Mouse (Mus musculus) cerebellum, adult 2 months (tissue): ENCODE results near the gene B4galt3. TPM values are rescaled to one million over a fixed set of nuclear protein-coding genes. Genes with fewer than 3 reads are reported as not detected.
"Not testable (repeated sequence)": the region's sequence is repeated elsewhere in the genome, so short reads cannot be mapped to it uniquely, and the experiment has no call there.

Experiments used
- DNase-seq, 2 experiments: peaks; one replicate each; pipeline ENCODE4 v3.0.0; 2021
- H3K27ac ChIP-seq: fragments of 200-500 bp; 2 replicates; pipeline ENCODE4 v1.5.1; 2012; ENCODE audit warnings: low read length, control low read depth, inconsistent platforms; ENCODE audit not compliant: insufficient read depth
- H3K27me3 ChIP-seq: fragments of 200-500 bp; 2 replicates; pipeline ENCODE4 v1.6.1; 2012; ENCODE audit warnings: inconsistent platforms, mild to moderate bottlenecking, low read length, moderate library complexity; ENCODE audit not compliant: control insufficient read depth, insufficient read depth
- H3K4me1 ChIP-seq: fragments of 200-500 bp; 2 replicates; pipeline ENCODE4 v1.6.1; 2011; ENCODE audit warnings: low read length; ENCODE audit not compliant: control insufficient read depth, insufficient read depth
- H3K4me3 ChIP-seq: fragments of 200-500 bp; replicated peaks from 2 replicates; pipeline ENCODE3; 2011; ENCODE audit warnings: mild to moderate bottlenecking, low read depth, low read length, control low read depth; ENCODE audit not compliant: insufficient read depth
- CTCF ChIP-seq: fragments of 200-500 bp; IDR thresholded peaks from 2 replicates; pipeline ENCODE4 v1.5.1; 2011; ENCODE audit warnings: low read depth, mild to moderate bottlenecking, control low read depth, low read length, moderate library complexity, borderline replicate concordance; ENCODE audit not compliant: insufficient read depth
- POLR2A ChIP-seq: fragments of 200-500 bp; IDR thresholded peaks from 2 replicates; pipeline ENCODE4 v1.6.1; 2011; ENCODE audit warnings: low read length, control low read depth, borderline replicate concordance; ENCODE audit not compliant: insufficient read depth
- WGBS: fragments of 180-500 bp; shearing (Covaris S2); methylation state at CpG from one replicate; pipeline ENCODE4 v1.1.7; 2018; 5-methylcytosine and 5-hydroxymethylcytosine counted together
- polyA plus RNA-seq: library from polyadenylated mRNA; depleted of rRNA; stranded (reverse); fragments of >200 nt; gene quantifications from 2 replicates; pipeline ENCODE4 v1.2.3, GENCODE M21; 2012

Gene B4galt3
- polyA plus RNA-seq, 1 experiment, result 69.6 TPM

GRCm38 (mm10) chr1:171287136-171288081, 17.3 kb downstream of the B4galt3 start, which contains the start of gene Usp21:
Usp21 (minus strand) TSS chr1:171287991.
- Histone ChIP-seq H3K27me3 (no peaks in the 10 kb centered on the region), H3K27ac (peak within 1 kb of the TSS; percentile 77), H3K4me3 (peak within 1 kb of the TSS; percentile 73), H3K4me1 (peaks cover 4% of the 10 kb centered on the region; the same call in 1 of the 2 replicates)
- TF ChIP-seq CTCF, result no peak
- TF ChIP-seq POLR2A, result peak; percentile 71; the same call in 1 of the 2 replicates
- WGBS, result under 1% methylated on average over 49 of the region's 49 CpGs
- DNase-seq, result peak; percentile 95

GRCm38 (mm10) chr1:171288328-171288727, 18.2 kb downstream of the B4galt3 start:
- no peak for TF ChIP-seq CTCF
- Histone ChIP-seq H3K27ac (peak overlapping the region; percentile 42; the same call in 1 of the 2 replicates), H3K4me1 (peaks cover 4% of the 10 kb centered on the region; the same call in 1 of the 2 replicates), H3K4me3 (peak overlapping the region; percentile 73), H3K27me3 (no peaks in the 10 kb centered on the region)
- WGBS, result 62% methylated on average over 4 of the region's 4 CpGs
- DNase-seq, result no peak

DNA sequence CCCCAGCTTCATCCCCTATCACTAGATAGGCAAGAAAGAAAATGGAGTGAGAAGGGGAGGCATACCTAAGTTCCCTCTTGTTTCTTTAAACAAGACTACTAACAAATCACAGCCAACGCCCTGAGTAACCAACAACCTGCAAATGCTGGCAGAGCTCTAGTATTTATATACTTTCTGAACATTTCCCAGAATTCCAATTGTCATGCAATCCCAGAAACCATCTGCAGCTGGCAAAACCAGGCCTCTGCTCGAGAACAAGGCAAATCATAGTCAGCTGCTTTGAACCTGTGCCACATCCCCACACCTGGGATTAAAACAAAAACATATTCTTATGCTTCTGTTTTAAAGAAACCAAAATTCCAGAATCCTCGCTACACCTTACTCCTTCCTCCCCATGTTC, 23.2 kb downstream of the B4galt3 start:
- Histone ChIP-seq H3K27ac (no peak overlapping the region), H3K4me1 (no peaks in the 10 kb centered on the region), H3K27me3 (no peaks in the 10 kb centered on the region), H3K4me3 (no peak overlapping the region)
- TF ChIP-seq POLR2A, result no peak
- TF ChIP-seq CTCF, result no peak
- 58% methylated on average over 3 of the region's 3 CpGs for WGBS
- no peak for DNase-seq

GRCm38 (mm10) chr1:171293906-171294297, 23.8 kb downstream of the B4galt3 start:
- TF ChIP-seq POLR2A (no peak), CTCF (no peak)
- 18% methylated on average over 5 of the region's 5 CpGs for WGBS

DNA sequence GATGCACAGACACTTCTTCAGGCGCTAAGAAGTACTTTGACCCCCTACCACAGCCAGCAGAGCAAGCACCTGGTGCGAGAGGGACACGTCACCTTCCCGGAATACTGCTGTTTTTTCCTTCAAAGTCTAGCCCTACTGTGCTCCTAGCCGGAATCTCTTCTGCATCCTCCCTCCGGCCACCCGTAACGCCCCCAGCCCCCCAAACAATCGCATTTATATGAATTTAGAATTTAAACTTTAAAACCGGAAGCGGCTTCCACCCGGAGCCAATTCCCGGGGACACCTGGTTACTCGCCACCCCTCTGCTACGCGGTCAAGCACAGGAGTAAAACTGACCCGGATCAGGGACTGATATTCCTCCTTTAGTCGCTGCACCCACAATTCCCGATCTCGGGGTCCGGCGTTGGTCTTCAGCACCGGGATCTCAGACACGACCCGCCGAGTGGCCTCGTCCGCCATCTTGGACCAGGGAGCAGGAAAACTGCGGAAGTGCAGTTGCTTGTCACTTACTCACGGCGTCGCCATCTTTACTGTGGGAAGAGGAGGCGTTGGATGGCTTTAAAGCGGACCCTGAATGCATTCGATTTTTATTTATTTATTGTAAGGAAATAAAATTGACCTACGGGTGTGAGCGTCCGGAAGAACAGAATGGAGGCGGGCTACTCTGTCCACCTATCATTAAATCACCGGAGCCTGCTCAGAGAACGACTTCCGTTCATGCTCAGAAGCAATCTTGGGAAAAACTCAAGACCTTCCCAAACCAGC, 24.4 kb downstream of the B4galt3 start, which contains the start of gene Ufc1:
Ufc1 (minus strand) TSS at position 727 of the 765 bp plus-strand sequence.
- Histone ChIP-seq H3K27me3 (no peaks in the 10 kb centered on the region), H3K4me3 (peak within 1 kb of the TSS; percentile 94), H3K4me1 (no peaks in the 10 kb centered on the region), H3K27ac (peak within 1 kb of the TSS; percentile 97)
- peak; percentile 91 to 92 for DNase-seq
- TF ChIP-seq CTCF (no peak; the same call in 1 of the 2 replicates), POLR2A (peak; percentile 33; the same call in 1 of the 2 replicates)
- WGBS, result under 1% methylated on average over 42 of the region's 42 CpGs

More at GRCm38 (mm10) chr1:171293906-171294297, 23.8 kb downstream of the B4galt3 start:
- peak overlapping the region; percentile 97; the same call in 1 of the 2 replicates for H3K27ac ChIP-seq
- no peak for DNase-seq
- H3K4me1 ChIP-seq, result no peaks in the 10 kb centered on the region
- H3K27me3 ChIP-seq, result no peaks in the 10 kb centered on the region
- H3K4me3 ChIP-seq, result peak overlapping the region; percentile 94

DNA sequence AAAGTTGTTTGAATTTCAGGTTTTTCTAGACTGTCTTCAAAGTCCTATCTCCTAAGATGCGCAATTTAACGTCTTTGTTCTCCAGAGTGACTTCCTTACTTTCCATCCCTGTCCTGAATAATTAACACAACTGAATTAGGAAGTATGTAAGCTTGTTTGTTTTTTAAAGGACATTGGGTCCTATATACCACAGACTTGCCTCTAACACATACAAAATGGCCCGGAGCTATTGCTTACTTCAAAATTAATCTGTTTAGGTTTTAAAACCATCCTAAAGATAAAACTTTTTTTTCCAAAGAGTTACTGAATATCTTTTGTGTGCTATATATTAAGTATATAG, 24.9 kb downstream of the B4galt3 start:
- peak overlapping the region; percentile 97; the same call in 1 of the 2 replicates for H3K27ac ChIP-seq
- 11% methylated on average over 3 of the region's 3 CpGs for WGBS
- no peak for DNase-seq

GRCm38 (mm10) chr1:171298226-171298625, 28.1 kb downstream of the B4galt3 start:
- TF ChIP-seq POLR2A (no peak), CTCF (no peak)
- no peak overlapping the region for H3K27ac ChIP-seq
- WGBS, result 32% methylated on average over 3 of the region's 3 CpGs

More for the DNA sequence above, 24.9 kb downstream of the B4galt3 start:
- no peaks in the 10 kb centered on the region for H3K4me1 ChIP-seq
- peak overlapping the region; percentile 94 for H3K4me3 ChIP-seq
- TF ChIP-seq CTCF (no peak), POLR2A (no peak)
- H3K27me3 ChIP-seq, result no peaks in the 10 kb centered on the region

GRCm38 (mm10) chr1:171306157-171306556, 36.0 kb downstream of the B4galt3 start:
- not testable (repeated sequence) for H3K4me1 ChIP-seq, DNase-seq, H3K4me3 ChIP-seq, H3K27ac ChIP-seq, H3K27me3 ChIP-seq
- WGBS, result 61% methylated on average over 5 of the region's 5 CpGs

More at GRCm38 (mm10) chr1:171298226-171298625, 28.1 kb downstream of the B4galt3 start:
- Histone ChIP-seq H3K27me3 (no peaks in the 10 kb centered on the region), H3K4me3 (no peak overlapping the region), H3K4me1 (no peaks in the 10 kb centered on the region)
- DNase-seq, result peak; percentile 27 to 66
